Mouse (Mus musculus): ENCODE results near the gene Nudt8. TPM values are rescaled to one million over a fixed set of nuclear protein-coding genes. Genes with fewer than 3 reads are reported as not detected.

Gene Nudt8
- polyA plus RNA-seq, 1 experiment from 2014 or later: 23.0 TPM

DNA sequence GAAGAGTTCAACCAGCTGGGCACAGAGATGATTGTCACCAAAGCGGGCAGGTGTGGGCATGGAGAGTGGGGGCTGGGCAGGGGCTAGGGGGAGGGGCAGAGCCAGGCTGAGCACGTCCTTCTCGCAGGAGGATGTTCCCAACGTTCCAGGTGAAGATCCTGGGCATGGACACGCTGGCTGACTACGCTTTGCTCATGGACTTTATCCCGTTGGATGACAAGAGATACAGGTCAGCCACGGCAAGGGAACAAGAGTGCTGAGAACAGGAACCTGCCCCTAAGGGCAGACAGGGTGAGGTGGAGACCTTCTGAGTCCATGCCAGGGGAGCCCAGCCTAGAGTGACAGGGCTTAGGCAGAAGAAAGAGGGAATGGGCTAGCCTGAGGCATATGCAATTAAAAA, 3.6 kb upstream of the Nudt8 start:
- Histone ChIP-seq H3K27me3 (ENCODE audit: insufficient read depth, low read length) (no peaks in the 10 kb centered on the region), H3K9me3 (ENCODE audit: low read length) (no peaks in the 10 kb centered on the region), H3K9ac (replicated peaks) (no peak overlapping the region), H3K4me2 (ENCODE audit: low read depth, low read length) (no peak overlapping the region), H3K4me1 (ENCODE audit: insufficient read depth) (peaks cover 14% of the 10 kb centered on the region), H3K27ac (ENCODE audit: low read depth) (no peak overlapping the region), H3K36me3 (replicated peaks; ENCODE audit: insufficient read depth, low read length) (no peaks in the 10 kb centered on the region), H3K4me3 (ENCODE audit: low read depth, low read length) (no peak overlapping the region)
- TF ChIP-seq CTCF (IDR thresholded peaks at IDR 0.05; ENCODE audit: low read depth): no peak
- no peak for TF ChIP-seq EP300 (IDR thresholded peaks at IDR 0.05; ENCODE audit: low read depth)
- 63% methylated on average over 8 of the region's 8 CpGs for WGBS (ENCODE audit: insufficient replicate concordance)
- ATAC-seq (no peak), DNase-seq (no peak)

DNA sequence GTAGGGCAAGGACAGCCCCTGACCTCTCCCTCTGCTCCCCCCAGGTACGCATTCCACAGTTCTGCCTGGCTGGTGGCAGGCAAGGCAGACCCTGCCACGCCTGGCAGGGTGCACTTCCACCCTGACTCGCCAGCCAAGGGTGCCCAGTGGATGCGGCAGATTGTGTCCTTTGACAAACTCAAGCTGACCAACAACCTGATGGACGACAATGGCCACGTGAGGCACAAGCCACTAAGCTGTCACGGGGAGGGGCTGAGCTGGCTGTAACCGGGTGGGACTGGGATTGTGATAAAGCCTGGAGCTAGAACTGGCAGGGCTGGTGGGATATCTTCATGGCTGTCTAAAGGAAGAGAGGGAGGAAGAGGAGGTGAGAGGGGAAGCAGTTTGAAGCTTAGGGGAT, 3.1 kb upstream of the Nudt8 start:
- Histone ChIP-seq H3K27ac (ENCODE audit: low read depth) (no peak overlapping the region), H3K4me1 (ENCODE audit: insufficient read depth) (peaks cover 14% of the 10 kb centered on the region), H3K4me2 (ENCODE audit: low read depth, low read length) (no peak overlapping the region), H3K27me3 (ENCODE audit: insufficient read depth, low read length) (no peaks in the 10 kb centered on the region), H3K36me3 (replicated peaks; ENCODE audit: insufficient read depth, low read length) (no peaks in the 10 kb centered on the region), H3K9ac (replicated peaks) (no peak overlapping the region), H3K4me3 (ENCODE audit: low read depth, low read length) (no peak overlapping the region), H3K9me3 (ENCODE audit: low read length) (no peaks in the 10 kb centered on the region)
- TF ChIP-seq CTCF (IDR thresholded peaks at IDR 0.05; ENCODE audit: low read depth) (no peak), EP300 (IDR thresholded peaks at IDR 0.05; ENCODE audit: low read depth) (no peak)
- ATAC-seq: no peak
- WGBS (ENCODE audit: insufficient replicate concordance): 59% methylated on average over 8 of the region's 8 CpGs
- DNase-seq: no peak

DNA sequence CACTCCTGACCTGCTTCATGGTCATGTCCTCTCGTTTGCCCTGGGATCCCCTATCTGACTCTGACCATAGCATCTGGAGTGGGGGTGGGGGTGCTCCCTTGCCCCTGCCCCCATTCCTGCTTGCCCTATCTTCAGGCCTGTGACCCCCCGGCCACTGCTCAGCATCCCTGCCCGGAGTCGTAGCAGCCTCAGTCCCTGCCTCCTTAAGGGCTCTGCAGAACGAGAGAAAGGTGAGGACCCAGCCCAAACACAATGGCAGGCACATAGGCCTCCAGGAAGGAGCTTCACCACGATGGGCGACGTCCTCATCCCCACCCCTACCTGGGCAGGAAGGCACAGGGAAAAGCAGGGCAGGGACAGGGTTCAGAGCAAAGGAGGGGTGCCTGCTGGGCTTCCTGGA, 2.0 kb upstream of the Nudt8 start:
- Histone ChIP-seq H3K4me1 (ENCODE audit: insufficient read depth) (peaks cover 14% of the 10 kb centered on the region), H3K27ac (ENCODE audit: low read depth) (no peak overlapping the region), H3K27me3 (ENCODE audit: insufficient read depth, low read length) (no peaks in the 10 kb centered on the region), H3K4me2 (ENCODE audit: low read depth, low read length) (no peak overlapping the region), H3K9ac (replicated peaks) (no peak overlapping the region), H3K36me3 (replicated peaks; ENCODE audit: insufficient read depth, low read length) (no peaks in the 10 kb centered on the region), H3K9me3 (ENCODE audit: low read length) (no peaks in the 10 kb centered on the region), H3K4me3 (ENCODE audit: low read depth, low read length) (no peak overlapping the region)
- no peak for TF ChIP-seq CTCF (IDR thresholded peaks at IDR 0.05; ENCODE audit: low read depth)
- no peak for TF ChIP-seq EP300 (IDR thresholded peaks at IDR 0.05; ENCODE audit: low read depth)
- 83% methylated on average over 8 of the region's 8 CpGs for WGBS (ENCODE audit: insufficient replicate concordance)
- ATAC-seq: no peak
- no peak for DNase-seq

DNA sequence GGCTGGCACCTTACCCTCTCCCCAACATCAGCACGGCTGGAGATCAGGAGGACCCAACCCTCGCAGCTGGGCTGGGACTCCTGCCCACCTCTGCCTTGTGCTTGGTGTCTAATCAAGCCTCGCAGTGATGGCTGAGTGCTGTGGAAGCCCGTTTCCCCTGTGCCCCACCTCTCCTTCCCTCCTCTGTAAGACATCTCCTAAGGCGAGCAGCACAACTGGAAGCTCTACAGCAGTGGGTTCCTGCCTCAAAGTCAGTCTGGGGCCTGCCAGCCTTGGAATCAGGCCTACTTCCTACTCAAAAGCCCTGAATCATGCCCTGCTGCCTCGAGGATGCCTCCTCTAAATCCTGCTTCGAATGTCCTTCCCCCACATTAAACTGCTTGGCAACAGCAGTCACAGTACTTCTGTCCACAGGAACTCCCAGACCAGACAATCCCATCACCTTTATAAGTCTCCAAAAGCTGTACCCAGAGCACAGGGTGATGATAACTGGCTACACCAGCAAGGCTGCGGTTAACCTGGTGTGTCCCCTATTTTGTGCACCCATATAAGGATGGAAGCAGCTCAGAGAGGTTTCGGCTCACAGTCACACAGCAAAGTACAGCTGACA, 1.2 kb upstream of the Nudt8 start:
- no peak for ATAC-seq
- no peaks in the 10 kb centered on the region for H3K36me3 ChIP-seq (replicated peaks; ENCODE audit: insufficient read depth, low read length)
- no peak for DNase-seq
- H3K4me2 ChIP-seq (ENCODE audit: low read depth, low read length): peak overlapping the region; percentile 100
- WGBS (ENCODE audit: insufficient replicate concordance): 75% methylated on average over 9 of the region's 9 CpGs
- no peaks in the 10 kb centered on the region for H3K27me3 ChIP-seq (ENCODE audit: insufficient read depth, low read length)
- H3K4me1 ChIP-seq (ENCODE audit: insufficient read depth): peaks cover 14% of the 10 kb centered on the region
- H3K27ac ChIP-seq (ENCODE audit: low read depth): no peak overlapping the region
- H3K9me3 ChIP-seq (ENCODE audit: low read length): no peaks in the 10 kb centered on the region
- no peak overlapping the region for H3K9ac ChIP-seq (replicated peaks)
- TF ChIP-seq CTCF (IDR thresholded peaks at IDR 0.05; ENCODE audit: low read depth) (no peak), EP300 (IDR thresholded peaks at IDR 0.05; ENCODE audit: low read depth) (no peak)
- H3K4me3 ChIP-seq (ENCODE audit: low read depth, low read length): no peak overlapping the region

DNA sequence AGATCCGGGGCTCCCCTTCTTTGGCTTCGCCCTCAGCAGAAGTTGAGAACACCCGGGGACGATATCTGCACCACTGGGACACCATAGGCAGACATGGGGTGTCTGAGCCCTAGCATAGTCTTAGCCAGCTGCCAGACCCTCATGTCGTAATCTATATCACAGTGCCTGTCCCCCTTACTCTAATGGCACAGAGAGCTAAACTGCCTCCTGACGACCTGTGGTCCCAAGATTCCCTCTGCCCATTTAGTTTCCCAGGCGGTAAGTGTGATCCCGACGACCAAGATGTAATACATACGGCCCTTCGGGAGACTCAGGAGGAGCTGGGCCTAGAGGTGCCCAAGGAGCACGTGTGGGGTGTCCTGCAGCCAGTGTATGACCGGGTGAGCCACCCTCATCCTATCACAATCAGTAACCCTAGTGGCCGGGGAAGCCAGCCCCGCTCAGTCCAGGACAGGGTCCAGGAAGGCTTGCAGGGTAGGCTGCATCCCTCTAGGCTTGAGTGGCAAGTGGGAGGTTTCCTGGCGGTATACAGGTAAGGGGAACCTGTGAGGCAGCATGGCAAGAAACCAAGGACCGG, 657 bp downstream of the Nudt8 start:
- peaks cover 14% of the 10 kb centered on the region for H3K4me1 ChIP-seq (ENCODE audit: insufficient read depth)
- peak overlapping the region; percentile 97 for H3K27ac ChIP-seq (ENCODE audit: low read depth)
- DNase-seq (no peak), ATAC-seq (peak; percentile 3; the same call in 1 of the 2 replicates)
- WGBS (ENCODE audit: insufficient replicate concordance): 25% methylated on average over 17 of the region's 17 CpGs
- no peaks in the 10 kb centered on the region for H3K27me3 ChIP-seq (ENCODE audit: insufficient read depth, low read length)
- no peaks in the 10 kb centered on the region for H3K9me3 ChIP-seq (ENCODE audit: low read length)
- H3K4me2 ChIP-seq (ENCODE audit: low read depth, low read length): peak overlapping the region; percentile 100
- TF ChIP-seq CTCF (IDR thresholded peaks at IDR 0.05; ENCODE audit: low read depth): no peak
- TF ChIP-seq EP300 (IDR thresholded peaks at IDR 0.05; ENCODE audit: low read depth): no peak
- peak overlapping the region; percentile 80 for H3K4me3 ChIP-seq (ENCODE audit: low read depth, low read length)
- peak overlapping the region; percentile 83 for H3K9ac ChIP-seq (replicated peaks)
- H3K36me3 ChIP-seq (replicated peaks; ENCODE audit: insufficient read depth, low read length): 0 out of 2 replicates have a peak, but pooled peaks cover 6% of the 10 kb centered on the region

DNA sequence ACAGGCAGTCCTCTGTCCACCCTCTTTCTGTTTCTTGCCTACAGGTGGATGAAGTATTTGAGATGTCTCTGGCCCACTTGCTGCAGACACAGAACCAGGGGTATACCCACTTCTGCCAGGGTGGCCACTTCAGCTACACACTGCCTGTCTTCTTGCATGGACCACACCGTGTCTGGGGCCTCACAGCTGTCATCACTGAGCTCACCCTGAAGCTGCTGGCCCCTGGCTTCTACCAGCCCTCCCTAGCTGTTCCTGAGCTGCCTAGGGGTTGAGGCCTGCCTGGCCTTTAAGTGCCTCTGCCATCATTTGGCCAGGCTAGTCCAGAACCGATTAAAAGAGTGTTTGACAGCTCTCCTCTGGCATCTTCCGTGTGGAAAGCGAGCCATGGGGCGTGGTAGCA, 1.4 kb downstream of the Nudt8 start:
- Histone ChIP-seq H3K27ac (ENCODE audit: low read depth) (no peak overlapping the region), H3K27me3 (ENCODE audit: insufficient read depth, low read length) (no peaks in the 10 kb centered on the region), H3K9me3 (ENCODE audit: low read length) (no peaks in the 10 kb centered on the region), H3K4me1 (ENCODE audit: insufficient read depth) (peaks cover 14% of the 10 kb centered on the region), H3K4me3 (ENCODE audit: low read depth, low read length) (no peak overlapping the region), H3K4me2 (ENCODE audit: low read depth, low read length) (no peak overlapping the region), H3K9ac (replicated peaks) (no peak overlapping the region), H3K36me3 (replicated peaks; ENCODE audit: insufficient read depth, low read length) (peaks cover 13% of the 10 kb centered on the region; the same call in 1 of the 2 replicates)
- DNase-seq: no peak
- TF ChIP-seq CTCF (IDR thresholded peaks at IDR 0.05; ENCODE audit: low read depth) (no peak), EP300 (IDR thresholded peaks at IDR 0.05; ENCODE audit: low read depth) (no peak)
- 88% methylated on average over 5 of the region's 5 CpGs for WGBS (ENCODE audit: insufficient replicate concordance)
- ATAC-seq: no peak

Data from liver, postnatal 0 days (tissue).